Mouse (Mus musculus) heart, postnatal 0 days (tissue): ENCODE results near the gene Sp4. TPM values are rescaled to one million over a fixed set of nuclear protein-coding genes. Genes with fewer than 3 reads are reported as not detected.
A peak's percentile ranks its signal among the peaks of the same experiment; 100 is the strongest.

Experiments used
- ATAC-seq: fragments of 200-750 bp; cut with Nextera tagmentation; 2 replicates; pipeline ENCODE4 v1.8.0; 2017; ENCODE audit warnings: low read depth, moderate number of reproducible peaks, moderate library complexity; ENCODE audit not compliant: insufficient read depth
- DNase-seq: peaks from one replicate; pipeline ENCODE4 v3.0.0-alpha.2; 2016; ENCODE audit warnings: low spot score
- H3K27ac ChIP-seq: fragments of 300-500 bp; sonication (generic); 2 replicates; pipeline ENCODE4 v1.5.1; 2014; ENCODE audit warnings: low read depth, mild to moderate bottlenecking
- H3K27me3 ChIP-seq: fragments of 300-500 bp; sonication (generic); 2 replicates; pipeline ENCODE4 v1.6.1; 2014; ENCODE audit warnings: low read length, mixed read lengths; ENCODE audit not compliant: control insufficient read depth, insufficient read depth
- H3K36me3 ChIP-seq: fragments of 300-500 bp; sonication (generic); replicated peaks from 2 replicates; pipeline ENCODE4 v1.6.1; 2014; ENCODE audit warnings: low read length, mixed read lengths; ENCODE audit not compliant: control insufficient read depth, insufficient read depth
- H3K4me1 ChIP-seq: fragments of 300-500 bp; sonication (generic); 2 replicates; pipeline ENCODE4 v1.6.1; 2014; ENCODE audit warnings: antibody characterized with exemption; ENCODE audit not compliant: control insufficient read depth, insufficient read depth
- H3K4me2 ChIP-seq: fragments of 300-500 bp; sonication (generic); 2 replicates; pipeline ENCODE4 v1.6.1; 2014; ENCODE audit warnings: low read depth, mild to moderate bottlenecking, low read length, moderate library complexity
- H3K4me3 ChIP-seq: fragments of 300-500 bp; sonication (generic); 2 replicates; pipeline ENCODE4 v1.5.1; 2014; ENCODE audit warnings: low read depth, low read length
- H3K9ac ChIP-seq: fragments of 300-500 bp; sonication (generic); replicated peaks from 2 replicates; pipeline ENCODE4 v1.6.1; 2014; ENCODE audit warnings: low read depth, low read length, mixed read lengths
- H3K9me3 ChIP-seq: fragments of 300-500 bp; sonication (generic); replicated peaks from 2 replicates; pipeline ENCODE4 v1.6.1; 2016; ENCODE audit warnings: low read length; ENCODE audit not compliant: control insufficient read depth
- CTCF ChIP-seq: IDR thresholded peaks from 2 replicates; pipeline ENCODE4 v1.5.1; 2016; ENCODE audit warnings: antibody characterized with exemption, control low read depth, low read depth
- EP300 ChIP-seq: IDR thresholded peaks from 2 replicates; pipeline ENCODE4 v1.6.1; 2016; ENCODE audit warnings: antibody characterized with exemption, low read depth
- WGBS: fragments of 180-500 bp; shearing (Covaris S2); extraction: QIAGEN DNeasy Blood & Tissue Kit; methylation state at CpG from one replicate; pipeline ENCODE4 v1.1.7; 2014; 5-methylcytosine and 5-hydroxymethylcytosine counted together
- polyA plus RNA-seq: library from polyadenylated mRNA; unstranded; fragments of >200 nt; fragmentation: Nextera tagmentation; extraction: Ambion mirVana; gene quantifications from 2 replicates; pipeline ENCODE4 v1.2.1, GENCODE M21; 2015
- total RNA-seq: library from RNA; depleted of rRNA; stranded (reverse); fragments of >200 nt; gene quantifications from 2 replicates; pipeline ENCODE4 v1.2.3, GENCODE M21; 2014; ENCODE audit warnings: low replicate concordance

The Sp4 gene
- total and polyA plus RNA-seq, 2 experiments from 2014 or later = 4.7 to 19.8 TPM

- no peak for DNase-seq
- H3K9me3 ChIP-seq = no peaks in the 10 kb centered on the region
- H3K9ac ChIP-seq = peak overlapping the region; percentile 59
- ATAC-seq = no peak
- H3K36me3 ChIP-seq = no peaks in the 10 kb centered on the region
- TF ChIP-seq EP300 (no peak), CTCF (no peak)
- no peaks in the 10 kb centered on the region for H3K27me3 ChIP-seq
- H3K4me2 ChIP-seq = peak overlapping the region; percentile 80
- H3K4me3 ChIP-seq = peak overlapping the region; percentile 85
- peak overlapping the region; percentile 97 for H3K27ac ChIP-seq
- WGBS = 93% methylated on average over 5 of the region's 5 CpGs
- peaks cover 8% of the 10 kb centered on the region for H3K4me1 ChIP-seq
Measured at GRCm38 (mm10) chr12:118303066-118303465, 1.8 kb upstream of the Sp4 start.

DNA sequence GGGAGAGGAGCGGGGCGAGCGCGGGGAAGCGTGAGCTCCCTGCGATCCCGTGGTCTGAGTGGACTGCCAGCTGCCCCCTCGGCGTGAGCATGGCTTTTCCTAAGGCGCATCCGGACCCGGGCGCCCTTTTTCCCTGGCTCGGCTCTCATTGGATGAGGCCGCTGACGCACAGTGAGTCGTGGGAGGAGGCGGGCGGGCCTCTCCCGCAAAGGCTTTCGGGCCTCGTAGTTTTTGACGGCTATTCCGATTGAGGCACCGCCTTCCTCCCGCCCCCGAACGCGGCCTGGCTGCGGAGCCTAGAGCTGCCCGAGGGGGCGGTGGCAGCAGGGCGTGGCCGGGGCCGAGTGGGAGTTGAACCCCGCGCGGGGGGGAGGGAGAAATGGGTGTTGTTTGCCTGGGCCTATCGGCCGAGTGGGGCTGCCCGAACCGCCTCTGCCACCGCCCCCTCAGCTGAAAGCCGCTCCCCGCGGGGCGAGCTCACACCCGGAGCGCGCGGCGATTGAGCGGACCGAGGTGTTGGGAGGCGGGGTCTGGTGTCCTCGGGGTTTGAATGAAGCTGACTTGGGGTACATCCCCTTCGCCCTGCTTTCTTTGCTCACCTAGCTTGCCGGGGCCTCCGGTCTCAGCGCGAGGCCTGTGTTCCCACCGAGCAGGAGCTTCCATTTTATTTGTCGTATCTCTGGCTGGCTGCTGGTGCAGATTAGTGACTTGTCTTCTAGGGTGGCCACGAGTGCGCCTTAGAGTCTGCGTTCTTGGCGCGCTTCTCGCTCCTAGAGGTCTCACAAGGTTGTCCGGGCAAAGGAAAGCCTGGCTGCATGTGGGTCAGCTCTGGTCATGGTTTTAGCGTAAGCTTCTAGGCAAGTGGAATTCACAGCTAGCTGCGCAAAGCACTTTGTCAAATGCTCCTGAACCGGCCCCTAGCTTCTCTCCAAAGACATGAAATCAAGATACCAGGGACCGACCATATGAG, 911 bp upstream of the Sp4 start:
- H3K9ac ChIP-seq = peak overlapping the region; percentile 79
- no peaks in the 10 kb centered on the region for H3K36me3 ChIP-seq
- H3K4me3 ChIP-seq = peak overlapping the region; percentile 85
- under 1% methylated on average over 74 of the region's 74 CpGs for WGBS
- peaks cover 8% of the 10 kb centered on the region for H3K4me1 ChIP-seq
- H3K9me3 ChIP-seq = no peaks in the 10 kb centered on the region
- peak overlapping the region; percentile 80 for H3K4me2 ChIP-seq
- TF ChIP-seq EP300 (peak; percentile 63), CTCF (peak; percentile 41)
- peak; percentile 97 for DNase-seq
- H3K27me3 ChIP-seq = no peaks in the 10 kb centered on the region
- H3K27ac ChIP-seq = peak overlapping the region; percentile 97
- ATAC-seq = peak; percentile 89

DNA sequence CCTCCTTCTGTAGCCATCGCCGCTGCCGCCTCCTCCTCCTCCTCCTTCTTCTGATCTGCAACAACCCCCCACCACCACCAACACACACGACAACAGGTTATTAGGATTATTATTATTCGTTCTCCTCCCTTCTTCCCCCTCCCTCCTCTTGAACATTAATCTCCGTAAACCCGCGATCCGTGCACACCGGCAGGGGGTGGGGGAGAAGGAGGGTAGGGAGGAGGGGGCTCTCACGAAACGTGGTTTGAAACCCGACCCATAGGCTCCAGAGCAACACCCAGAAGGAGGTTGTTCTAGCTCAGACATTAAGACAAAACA, 527 bp downstream of the Sp4 start:
- Histone ChIP-seq H3K36me3 (no peaks in the 10 kb centered on the region), H3K27ac (peak overlapping the region; percentile 97), H3K4me1 (peaks cover 15% of the 10 kb centered on the region), H3K9ac (peak overlapping the region; percentile 79), H3K4me3 (peak overlapping the region; percentile 85), H3K27me3 (no peaks in the 10 kb centered on the region), H3K4me2 (peak overlapping the region; percentile 76), H3K9me3 (no peaks in the 10 kb centered on the region)
- DNase-seq (no peak), ATAC-seq (no peak)
- whole genome bisulfite sequencing = 3% methylated on average over 9 of the region's 13 CpGs
- TF ChIP-seq CTCF (peak; percentile 15; the same call in 1 of the 2 replicates), EP300 (no peak)

DNA sequence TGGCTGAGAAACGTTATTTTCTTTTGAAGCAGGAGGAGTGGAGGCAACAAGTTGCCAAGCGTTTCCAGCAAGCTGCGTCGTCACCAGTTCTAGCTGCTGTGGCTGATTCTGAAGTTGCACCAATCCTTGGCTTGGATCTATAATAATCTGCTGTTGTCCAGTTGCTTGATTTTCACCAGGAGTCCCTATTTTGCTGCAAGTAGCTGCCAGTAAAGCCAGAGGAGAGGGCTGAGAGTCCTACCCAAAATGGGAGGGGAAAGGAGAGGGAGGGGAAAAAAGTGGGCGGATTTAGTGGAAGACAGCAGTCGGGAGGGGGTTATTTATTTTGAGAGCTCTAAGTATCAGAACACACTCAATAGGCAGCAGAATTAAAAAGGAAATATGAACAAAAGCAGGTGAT, 1.3 kb downstream of the Sp4 start:
- H3K36me3 ChIP-seq = no peaks in the 10 kb centered on the region
- H3K27me3 ChIP-seq = no peaks in the 10 kb centered on the region
- ATAC-seq (no peak), DNase-seq (no peak)
- 31% methylated on average over 6 of the region's 6 CpGs for WGBS
- H3K9ac ChIP-seq = peak overlapping the region; percentile 21; the same call in 1 of the 2 replicates
- no peaks in the 10 kb centered on the region for H3K9me3 ChIP-seq
- no peak overlapping the region for H3K27ac ChIP-seq
- H3K4me3 ChIP-seq = peak overlapping the region; percentile 85; the same call in 1 of the 2 replicates
- peaks cover 15% of the 10 kb centered on the region for H3K4me1 ChIP-seq
- peak overlapping the region; percentile 76 for H3K4me2 ChIP-seq
- TF ChIP-seq CTCF (no peak), EP300 (no peak)

- H3K4me3 ChIP-seq = no peak overlapping the region
- no peak overlapping the region for H3K27ac ChIP-seq
- ATAC-seq (no peak), DNase-seq (no peak)
- H3K4me1 ChIP-seq = peaks cover 15% of the 10 kb centered on the region
- H3K4me2 ChIP-seq = no peak overlapping the region
- H3K36me3 ChIP-seq = no peaks in the 10 kb centered on the region
- H3K9me3 ChIP-seq = no peaks in the 10 kb centered on the region
- 80% methylated on average over 9 of the region's 9 CpGs for WGBS
- H3K27me3 ChIP-seq = no peaks in the 10 kb centered on the region
- no peak overlapping the region for H3K9ac ChIP-seq
- TF ChIP-seq EP300 (no peak), CTCF (no peak)
Measured at GRCm38 (mm10) chr12:118299172-118299571, 2.1 kb downstream of the Sp4 start.
